Mouse (Mus musculus) midbrain, embryonic 11.5 days (tissue): Measurements from ENCODE around the gene Nbeal2. TPM values are rescaled to one million over a fixed set of nuclear protein-coding genes. Genes with fewer than 3 reads are reported as not detected.
A peak's percentile ranks its signal among the peaks of the same experiment; 100 is the strongest.

Source experiments
- ATAC-seq: fragments of 200-750 bp; cut with Nextera tagmentation; 2 replicates; pipeline ENCODE4 v1.8.0; 2017; ENCODE audit warnings: moderate TSS enrichment, moderate library complexity; ENCODE audit not compliant: low FRiP score
- DNase-seq: peaks from one replicate; pipeline ENCODE4 v3.0.0; 2015; ENCODE audit warnings: low spot score; ENCODE audit errors: missing footprints
- H3K27ac ChIP-seq: fragments of 300-500 bp; sonication (generic); 2 replicates; pipeline ENCODE4 v1.5.1; 2014; ENCODE audit warnings: low read depth, low read length
- H3K27me3 ChIP-seq: fragments of 300-500 bp; sonication (generic); 2 replicates; pipeline ENCODE4 v1.6.1; 2014; ENCODE audit warnings: mild to moderate bottlenecking, low read length, moderate library complexity, mixed read lengths; ENCODE audit not compliant: control insufficient read depth, insufficient read depth
- H3K36me3 ChIP-seq: fragments of 300-500 bp; sonication (generic); 2 replicates; pipeline ENCODE4 v1.6.1; 2014; ENCODE audit warnings: mild to moderate bottlenecking, low read length, moderate library complexity, mixed read lengths; ENCODE audit not compliant: control insufficient read depth, insufficient read depth
- H3K4me1 ChIP-seq: fragments of 300-500 bp; sonication (generic); 2 replicates; pipeline ENCODE4 v1.6.1; 2014; ENCODE audit warnings: low read length; ENCODE audit not compliant: control insufficient read depth, insufficient read depth
- H3K4me2 ChIP-seq: fragments of 300-500 bp; sonication (generic); 2 replicates; pipeline ENCODE4 v1.6.1; 2014; ENCODE audit warnings: mild to moderate bottlenecking, moderate library complexity
- H3K4me3 ChIP-seq: fragments of 300-500 bp; sonication (generic); 2 replicates; pipeline ENCODE4 v1.5.1; 2014; ENCODE audit warnings: low read depth, low read length
- H3K9ac ChIP-seq: fragments of 300-500 bp; sonication (generic); 2 replicates; pipeline ENCODE4 v1.6.1; 2014; ENCODE audit warnings: low read length
- H3K9me3 ChIP-seq: fragments of 300-500 bp; sonication (generic); 2 replicates; pipeline ENCODE4 v1.6.1; 2016; ENCODE audit warnings: low read length; ENCODE audit not compliant: control insufficient read depth
- WGBS: fragments of 180-500 bp; shearing (Covaris S2); extraction: QIAGEN DNeasy Blood & Tissue Kit; methylation state at CpG from one replicate; pipeline ENCODE4 v1.1.7; 2014; 5-methylcytosine and 5-hydroxymethylcytosine counted together
- polyA plus RNA-seq: library from polyadenylated mRNA; unstranded; fragments of >200 nt; fragmentation: Nextera tagmentation; extraction: Ambion mirVana; gene quantifications from 2 replicates; pipeline ENCODE4 v1.2.1, GENCODE M21; 2014

Gene Nbeal2
- polyA plus RNA-seq, 1 experiment from 2014 or later = 1.1 TPM

GRCm38 (mm10) chr9:110681817-110682216, 27.9 kb upstream of the Nbeal2 start:
- H3K4me1 ChIP-seq = 0 out of 2 replicates have a peak, but pooled peaks cover 2% of the 10 kb centered on the region
- no peak overlapping the region for H3K4me3 ChIP-seq
- H3K9me3 ChIP-seq = no peaks in the 10 kb centered on the region
- 74% methylated on average over 9 of the region's 9 CpGs for WGBS
- ATAC-seq = peak; percentile 46; the same call in 1 of the 2 replicates
- no peak for DNase-seq
- no peak overlapping the region for H3K4me2 ChIP-seq
- no peaks in the 10 kb centered on the region for H3K27me3 ChIP-seq
- no peak overlapping the region for H3K9ac ChIP-seq
- H3K27ac ChIP-seq = no peak overlapping the region
- no peaks in the 10 kb centered on the region for H3K36me3 ChIP-seq

- whole genome bisulfite sequencing = 88% methylated on average over 7 of the region's 7 CpGs
These were observed 27.0 kb upstream of the Nbeal2 start for GRCm38 (mm10) chr9:110680736-110681507.

GRCm38 (mm10) chr9:110678886-110679285, 24.9 kb upstream of the Nbeal2 start:
- WGBS = 66% methylated on average over 5 of the region's 5 CpGs
- Histone ChIP-seq H3K9ac (no peak overlapping the region), H3K36me3 (no peaks in the 10 kb centered on the region), H3K4me2 (no peak overlapping the region), H3K27me3 (no peaks in the 10 kb centered on the region), H3K4me3 (no peak overlapping the region), H3K9me3 (no peaks in the 10 kb centered on the region), H3K4me1 (peaks cover 2% of the 10 kb centered on the region; the same call in 1 of the 2 replicates), H3K27ac (no peak overlapping the region)
- ATAC-seq (no peak), DNase-seq (no peak)

More at GRCm38 (mm10) chr9:110680736-110681507, 27.0 kb upstream of the Nbeal2 start:
- DNase-seq = no peak
- H3K36me3 ChIP-seq = no peaks in the 10 kb centered on the region
- H3K27ac ChIP-seq = no peak overlapping the region; the same call in 1 of the 2 replicates
- no peak for ATAC-seq
- H3K9ac ChIP-seq = no peak overlapping the region
- no peaks in the 10 kb centered on the region for H3K27me3 ChIP-seq
- H3K4me1 ChIP-seq = 0 out of 2 replicates have a peak, but pooled peaks cover 2% of the 10 kb centered on the region
- H3K4me2 ChIP-seq = no peak overlapping the region
- no peaks in the 10 kb centered on the region for H3K9me3 ChIP-seq
- no peak overlapping the region for H3K4me3 ChIP-seq

GRCm38 (mm10) chr9:110676492-110676911, 22.5 kb upstream of the Nbeal2 start:
- DNase-seq (no peak), ATAC-seq (no peak)
- 91% methylated on average over 8 of the region's 8 CpGs for WGBS
- Histone ChIP-seq H3K9ac (no peak overlapping the region), H3K4me1 (no peaks in the 10 kb centered on the region; the same call in 1 of the 2 replicates), H3K9me3 (no peaks in the 10 kb centered on the region), H3K27me3 (no peaks in the 10 kb centered on the region), H3K27ac (no peak overlapping the region), H3K4me2 (no peak overlapping the region), H3K4me3 (no peak overlapping the region), H3K36me3 (no peaks in the 10 kb centered on the region)

GRCm38 (mm10) chr9:110673107-110673752, 19.3 kb upstream of the Nbeal2 start:
- no peaks in the 10 kb centered on the region for H3K9me3 ChIP-seq
- DNase-seq (no peak), ATAC-seq (0 out of 2 replicates have a peak, but pooled peaks have one; percentile 4)
- H3K4me3 ChIP-seq = no peak overlapping the region
- H3K4me2 ChIP-seq = no peak overlapping the region
- no peak overlapping the region for H3K27ac ChIP-seq
- WGBS = 61% methylated on average over 10 of the region's 10 CpGs
- no peaks in the 10 kb centered on the region for H3K36me3 ChIP-seq
- no peaks in the 10 kb centered on the region; the same call in 1 of the 2 replicates for H3K4me1 ChIP-seq
- H3K27me3 ChIP-seq = no peaks in the 10 kb centered on the region
- H3K9ac ChIP-seq = no peak overlapping the region

- no peak overlapping the region for H3K9ac ChIP-seq
- peak; percentile 58; the same call in 1 of the 2 replicates for ATAC-seq
- no peaks in the 10 kb centered on the region for H3K36me3 ChIP-seq
- no peak overlapping the region for H3K27ac ChIP-seq
- 65% methylated on average over 7 of the region's 7 CpGs for WGBS
- no peaks in the 10 kb centered on the region for H3K9me3 ChIP-seq
- no peaks in the 10 kb centered on the region; the same call in 1 of the 2 replicates for H3K4me1 ChIP-seq
- no peak overlapping the region for H3K4me2 ChIP-seq
- no peaks in the 10 kb centered on the region for H3K27me3 ChIP-seq
- H3K4me3 ChIP-seq = no peak overlapping the region
- no peak for DNase-seq
These were observed 18.6 kb upstream of the Nbeal2 start for GRCm38 (mm10) chr9:110672462-110673106.

- Histone ChIP-seq H3K4me3 (no peak overlapping the region), H3K27me3 (no peaks in the 10 kb centered on the region), H3K27ac (no peak overlapping the region), H3K4me1 (peaks cover 10% of the 10 kb centered on the region), H3K4me2 (no peak overlapping the region), H3K9ac (no peak overlapping the region), H3K36me3 (no peaks in the 10 kb centered on the region), H3K9me3 (no peaks in the 10 kb centered on the region)
- ATAC-seq = no peak
- no peak for DNase-seq
- 97% methylated on average over 5 of the region's 5 CpGs for WGBS
These were observed 15.8 kb upstream of the Nbeal2 start for GRCm38 (mm10) chr9:110669785-110670184.

GRCm38 (mm10) chr9:110668601-110669293, 14.8 kb upstream of the Nbeal2 start:
- DNase-seq = peak; percentile 39
- Histone ChIP-seq H3K9me3 (no peaks in the 10 kb centered on the region), H3K36me3 (no peaks in the 10 kb centered on the region), H3K4me1 (peaks cover 10% of the 10 kb centered on the region), H3K27me3 (no peaks in the 10 kb centered on the region), H3K4me3 (no peak overlapping the region), H3K9ac (no peak overlapping the region), H3K27ac (no peak overlapping the region), H3K4me2 (no peak overlapping the region)
- 94% methylated on average over 6 of the region's 6 CpGs for WGBS
- ATAC-seq = no peak
